Mouse (Mus musculus) mature B cell (primary cell): ENCODE results near the gene Slc39a9.

Experiments used
- in situ Hi-C: fragments of 300-500 bp; cut with MboI; formaldehyde crosslinking; loops from 2 replicates; pipeline ENCODE4 v1.14.3; 2019

The Slc39a9 gene

GRCm38 (mm10) chr12:80643693-80644505, at the start of gene Slc39a9, which contains the start of gene Erh:
TSS of gene Slc39a9 (plus strand) at chr12:80643883.
TSS of gene Erh (minus strand) at chr12:80644341.
- in situ Hi-C loops = no loop called here

- in situ Hi-C loops = no loop called here
Observed at GRCm38 (mm10) chr12:80594141-80594540, 49.5 kb upstream of the Slc39a9 start.

- in situ Hi-C loops = no loop called here
Observed at GRCm38 (mm10) chr12:80594781-80595180, 48.9 kb upstream of the Slc39a9 start.

- in situ Hi-C loops = no loop called here
Observed at GRCm38 (mm10) chr12:80595566-80595965, 48.1 kb upstream of the Slc39a9 start.

- in situ Hi-C loops = no loop called here
Observed at GRCm38 (mm10) chr12:80595968-80596367, 47.7 kb upstream of the Slc39a9 start.

GRCm38 (mm10) chr12:80598236-80598635, 45.4 kb upstream of the Slc39a9 start:
- in situ Hi-C loops = no loop called here

GRCm38 (mm10) chr12:80598756-80599155, 44.9 kb upstream of the Slc39a9 start:
- in situ Hi-C loops = no loop called here

- in situ Hi-C loops = no loop called here
Observed at GRCm38 (mm10) chr12:80601597-80602269, 42.0 kb upstream of the Slc39a9 start.

GRCm38 (mm10) chr12:80602432-80602831, 41.3 kb upstream of the Slc39a9 start:
- in situ Hi-C loops = no loop called here

GRCm38 (mm10) chr12:80603566-80603965, 40.1 kb upstream of the Slc39a9 start:
- in situ Hi-C loops = no loop called here

- in situ Hi-C loops = no loop called here
Observed at GRCm38 (mm10) chr12:80604218-80604617, 39.5 kb upstream of the Slc39a9 start.

- in situ Hi-C loops = no loop called here
Observed at GRCm38 (mm10) chr12:80608576-80608975, 35.1 kb upstream of the Slc39a9 start.

GRCm38 (mm10) chr12:80609928-80610327, 33.8 kb upstream of the Slc39a9 start:
- in situ Hi-C loops = no loop called here

GRCm38 (mm10) chr12:80612113-80612791, 31.4 kb upstream of the Slc39a9 start:
- in situ Hi-C loops = no loop called here

- in situ Hi-C loops = no loop called here
Observed at GRCm38 (mm10) chr12:80615371-80616257, 28.1 kb upstream of the Slc39a9 start.

- in situ Hi-C loops = no loop called here
Observed at GRCm38 (mm10) chr12:80620501-80620900, 23.2 kb upstream of the Slc39a9 start.

- in situ Hi-C loops = no loop called here
Observed at GRCm38 (mm10) chr12:80631790-80632189, 11.9 kb upstream of the Slc39a9 start.

- in situ Hi-C loops = no loop called here
Observed at GRCm38 (mm10) chr12:80642725-80643692, 674 bp upstream of the Slc39a9 start.

GRCm38 (mm10) chr12:80644506-80644868, 804 bp downstream of the Slc39a9 start:
- in situ Hi-C loops = no loop called here

- in situ Hi-C loops = no loop called here
Observed at GRCm38 (mm10) chr12:80646377-80646776, 2.7 kb downstream of the Slc39a9 start.
